7 mouse cellular contexts compared by ENCODE assay signal in genomic region chr6:90735396-90736036, GRCm38 (mm10).
DNase-seq lines count a peak whose midpoint lies in the region; ATAC-seq and TF ChIP-seq lines count a peak whose summit lies in the region.

No protein-coding gene starts in this region.

- peak overlapping the region; percentile 78 for H3K4me3 ChIP-seq in lung, embryonic 14.5 days (ENCODE audit: low read depth, low read length)
- H3K4me3 ChIP-seq in forebrain, embryonic 15.5 days = peak overlapping the region; percentile 58
- peak overlapping the region; percentile 78 for H3K4me3 ChIP-seq in limb, embryonic 15.5 days
- H3K4me3 ChIP-seq in stomach, embryonic 14.5 days (ENCODE audit: low read depth, low read length) = peak overlapping the region; percentile 58

- peak overlapping the region; percentile 91 for H3K4me2 ChIP-seq in lung, embryonic 14.5 days
- H3K4me2 ChIP-seq in forebrain, embryonic 15.5 days (replicated peaks) = peak overlapping the region; percentile 83
- H3K4me2 ChIP-seq in limb, embryonic 15.5 days = peak overlapping the region; percentile 96
- peak overlapping the region; percentile 88 for H3K4me2 ChIP-seq in stomach, embryonic 14.5 days (replicated peaks; ENCODE audit: low read depth, low read length)

- H3K9me3 ChIP-seq in lung, embryonic 14.5 days (ENCODE audit: low read depth, low read length) = no peaks in the 10 kb centered on the region
- no peaks in the 10 kb centered on the region for H3K9me3 ChIP-seq in forebrain, embryonic 15.5 days
- no peaks in the 10 kb centered on the region for H3K9me3 ChIP-seq in limb, embryonic 15.5 days
- no peaks in the 10 kb centered on the region for H3K9me3 ChIP-seq in stomach, embryonic 14.5 days (ENCODE audit: control insufficient read depth, low read depth, low read length)

- no peak for TF ChIP-seq CTCF in lung, embryonic 14.5 days (IDR thresholded peaks at IDR 0.05; ENCODE audit: low read depth)

- H3K27ac ChIP-seq in lung, embryonic 14.5 days (ENCODE audit: low read depth) = no peak overlapping the region; the same call in 1 of the 2 replicates
- H3K27ac ChIP-seq in forebrain, embryonic 15.5 days (replicated peaks) = no peak overlapping the region
- H3K27ac ChIP-seq in limb, embryonic 15.5 days = no peak overlapping the region
- H3K27ac ChIP-seq in stomach, embryonic 14.5 days (ENCODE audit: low read length) = no peak overlapping the region

- WGBS in lung, embryonic 14.5 days = 30% methylated on average over 4 of the region's 4 CpGs
- 39% methylated on average over 4 of the region's 4 CpGs for WGBS in forebrain, embryonic 15.5 days
- WGBS in limb, embryonic 15.5 days = 34% methylated on average over 4 of the region's 4 CpGs
- WGBS in stomach, embryonic 14.5 days = 33% methylated on average over 4 of the region's 4 CpGs

- DNase-seq in lung, embryonic 14.5 days = no peak
- DNase-seq in lung, postnatal 36 days = no peak
- no peak for DNase-seq in thymus, postnatal 4 days
- no peak for DNase-seq in adrenal gland, adult 2 months

- no peaks in the 10 kb centered on the region for H3K36me3 ChIP-seq in lung, embryonic 14.5 days (ENCODE audit: insufficient read depth)
- H3K36me3 ChIP-seq in forebrain, embryonic 15.5 days = no peaks in the 10 kb centered on the region
- H3K36me3 ChIP-seq in limb, embryonic 15.5 days = no peaks in the 10 kb centered on the region
- no peaks in the 10 kb centered on the region for H3K36me3 ChIP-seq in stomach, embryonic 14.5 days (ENCODE audit: control insufficient read depth, insufficient read depth, low read length)

- peak; percentile 14; the same call in 1 of the 2 replicates for ATAC-seq in lung, embryonic 14.5 days (ENCODE audit: insufficient read depth)
- no peak for ATAC-seq in forebrain, embryonic 15.5 days (replicated peaks)
- ATAC-seq in limb, embryonic 15.5 days (ENCODE audit: insufficient number of reproducible peaks, low FRiP score, low TSS enrichment, low read depth) = no peak
- ATAC-seq in stomach, embryonic 14.5 days (ENCODE audit: insufficient number of reproducible peaks, insufficient read depth, low FRiP score, low read depth) = no peak

- H3K4me1 ChIP-seq in lung, embryonic 14.5 days (ENCODE audit: insufficient read depth) = 0 out of 2 replicates have a peak, but pooled peaks cover 6% of the 10 kb centered on the region
- peaks cover 25% of the 10 kb centered on the region for H3K4me1 ChIP-seq in forebrain, embryonic 15.5 days
- peaks cover 31% of the 10 kb centered on the region for H3K4me1 ChIP-seq in limb, embryonic 15.5 days
- peaks cover 13% of the 10 kb centered on the region; the same call in 1 of the 2 replicates for H3K4me1 ChIP-seq in stomach, embryonic 14.5 days (ENCODE audit: control insufficient read depth, insufficient read depth, low read length)

- H3K9ac ChIP-seq in lung, embryonic 14.5 days = peak overlapping the region; percentile 74
- 0 out of 2 replicates have a peak overlapping the region, but pooled peaks have one; percentile 69 for H3K9ac ChIP-seq in forebrain, embryonic 15.5 days (replicated peaks)
- peak overlapping the region; percentile 61; the same call in 1 of the 2 replicates for H3K9ac ChIP-seq in limb, embryonic 15.5 days
- peak overlapping the region; percentile 29; the same call in 1 of the 2 replicates for H3K9ac ChIP-seq in stomach, embryonic 14.5 days (replicated peaks; ENCODE audit: low read depth, low read length)

- no peaks in the 10 kb centered on the region for H3K27me3 ChIP-seq in lung, embryonic 14.5 days (ENCODE audit: insufficient read depth, low read length)
- H3K27me3 ChIP-seq in forebrain, embryonic 15.5 days = no peaks in the 10 kb centered on the region
- H3K27me3 ChIP-seq in limb, embryonic 15.5 days = no peaks in the 10 kb centered on the region
- no peaks in the 10 kb centered on the region for H3K27me3 ChIP-seq in stomach, embryonic 14.5 days (ENCODE audit: control insufficient read depth, insufficient read depth, low read length)
